Mouse (Mus musculus) small intestine, adult 2 months (tissue): Measurements from ENCODE around the gene Casp1. TPM values are rescaled to one million over a fixed set of nuclear protein-coding genes. Genes with fewer than 3 reads are reported as not detected.

Experiments used
- H3K27ac ChIP-seq: fragments of 200-500 bp; 2 replicates; pipeline ENCODE4 v1.5.1; 2012; ENCODE audit warnings: low read depth, low read length, control low read depth, inconsistent platforms; ENCODE audit not compliant: insufficient read depth
- H3K27me3 ChIP-seq: fragments of 200-500 bp; 2 replicates; pipeline ENCODE4 v1.6.1; 2012; ENCODE audit warnings: mild to moderate bottlenecking, moderate library complexity, low read length, inconsistent platforms; ENCODE audit not compliant: control insufficient read depth, insufficient read depth
- H3K36me3 ChIP-seq: fragments of 200-500 bp; 2 replicates; pipeline ENCODE4 v1.6.1; 2012; ENCODE audit warnings: mild to moderate bottlenecking, low read length, control low read depth, inconsistent platforms; ENCODE audit not compliant: control insufficient read depth, insufficient read depth
- H3K4me1 ChIP-seq: fragments of 200-500 bp; 2 replicates; pipeline ENCODE4 v1.6.1; 2012; ENCODE audit warnings: low read length, inconsistent platforms, mixed read lengths; ENCODE audit not compliant: control insufficient read depth, insufficient read depth, insufficient read length
- H3K4me3 ChIP-seq: fragments of 200-500 bp; 2 replicates; pipeline ENCODE4 v1.5.1; 2012; ENCODE audit warnings: low read depth, mild to moderate bottlenecking, control low read depth, inconsistent platforms, low read length, moderate library complexity
- CTCF ChIP-seq: fragments of 200-500 bp; IDR thresholded peaks from 2 replicates; pipeline ENCODE4 v1.5.1; 2012; ENCODE audit warnings: low read depth, mild to moderate bottlenecking, control low read depth, inconsistent platforms, low read length, moderate library complexity, mixed read lengths; ENCODE audit not compliant: insufficient replicate concordance, insufficient read length; ENCODE audit errors: extremely low read depth
- POLR2A ChIP-seq: fragments of 200-500 bp; IDR thresholded peaks from 2 replicates; pipeline ENCODE4 v1.6.1; 2012; ENCODE audit warnings: low read depth, mild to moderate bottlenecking, control low read depth, inconsistent platforms, low read length, moderate library complexity
- WGBS: fragments of 180-500 bp; shearing (Covaris S2); methylation state at CpG from one replicate; pipeline ENCODE4 v1.1.7; 2018; 5-methylcytosine and 5-hydroxymethylcytosine counted together
- polyA plus RNA-seq: library from polyadenylated mRNA; depleted of rRNA; stranded (reverse); fragments of >200 nt; gene quantifications from 2 replicates; pipeline ENCODE4 v1.2.3, GENCODE M21; 2012; rRNA removed

Casp1 gene
- polyA plus RNA-seq = 0.62 and 1.5 TPM in 2 replicates

DNA sequence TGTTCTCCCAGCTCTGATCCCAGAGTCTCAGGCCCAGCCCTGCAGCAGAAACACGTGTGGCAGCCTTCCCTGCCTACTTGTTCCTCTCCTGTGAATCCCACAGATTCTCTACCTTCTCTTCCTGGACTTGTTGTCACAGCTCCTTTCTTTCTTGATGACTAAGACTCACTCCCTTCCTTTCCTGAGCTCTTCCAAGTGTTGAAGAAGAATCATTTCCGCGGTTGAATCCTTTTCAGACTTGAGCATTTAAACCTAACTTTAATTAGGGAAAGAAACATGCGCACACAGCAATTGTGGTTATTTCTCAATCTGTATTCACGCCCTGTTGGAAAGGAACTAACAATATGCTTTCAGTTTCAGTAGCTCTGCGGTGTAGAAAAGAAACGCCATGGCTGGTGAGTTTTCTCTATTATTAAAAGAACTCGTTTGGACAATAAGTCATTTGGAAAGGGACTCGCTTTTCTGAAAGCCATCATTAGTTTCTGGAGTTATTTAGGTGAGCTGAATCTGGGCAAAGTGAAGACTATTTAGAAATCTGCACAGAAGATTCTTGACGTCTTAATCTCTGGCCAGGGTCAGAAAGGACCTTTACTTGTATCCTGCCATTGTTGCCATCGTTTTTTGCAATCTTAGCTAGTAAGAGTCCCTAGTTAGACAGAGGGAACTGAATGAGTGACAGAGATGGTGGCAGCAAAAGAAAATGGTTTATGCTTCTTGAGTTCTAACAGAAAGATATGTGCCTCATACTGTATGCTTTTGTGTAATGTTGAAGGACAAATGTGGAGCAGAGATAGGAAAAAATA, at the start of gene Casp1:
Casp1 (plus strand) TSS at position 189 of the 803 bp plus-strand sequence.
- H3K4me1 ChIP-seq = peaks cover 4% of the 10 kb centered on the region; the same call in 1 of the 2 replicates
- H3K4me3 ChIP-seq = peak within 1 kb of the TSS; percentile 37
- H3K27ac ChIP-seq = peak within 1 kb of the TSS; percentile 90
- no peak for TF ChIP-seq CTCF
- no peak for TF ChIP-seq POLR2A
- 14% methylated on average over 11 of the region's 11 CpGs for WGBS
- no peaks in the 10 kb centered on the region for H3K27me3 ChIP-seq
- peaks cover 11% of the 10 kb centered on the region for H3K36me3 ChIP-seq

DNA sequence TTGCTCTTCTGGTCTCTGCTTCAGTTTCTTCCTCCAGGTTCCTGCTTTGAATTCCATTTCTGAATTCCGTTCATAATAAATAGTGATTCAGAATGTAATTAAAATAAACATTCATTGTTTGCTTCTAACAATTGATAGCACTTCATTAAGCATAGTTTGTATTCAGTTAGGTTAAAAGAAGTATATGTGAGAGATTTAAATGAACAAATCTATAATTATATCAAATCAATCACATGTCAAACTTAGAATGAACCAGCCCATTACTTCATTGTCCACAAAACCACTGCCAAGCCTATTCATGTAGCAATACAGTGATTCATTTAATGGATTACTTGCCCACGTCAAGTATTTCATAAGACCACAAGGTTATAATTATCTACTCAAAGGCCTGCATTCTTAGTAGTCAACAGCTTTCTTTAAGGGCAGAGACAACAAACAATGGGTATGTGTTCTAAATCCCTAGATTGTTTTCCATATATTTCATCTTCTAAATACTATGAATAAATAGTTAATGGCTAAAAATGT, 34.3 kb upstream of the Casp1 start:
- H3K36me3 ChIP-seq = no peaks in the 10 kb centered on the region
- no peak overlapping the region for H3K27ac ChIP-seq
- H3K27me3 ChIP-seq = no peaks in the 10 kb centered on the region
- H3K4me1 ChIP-seq = no peaks in the 10 kb centered on the region
- TF ChIP-seq POLR2A (no peak), CTCF (no peak)
- 80% methylated on average over 2 of the region's 2 CpGs for WGBS
- no peak overlapping the region for H3K4me3 ChIP-seq

DNA sequence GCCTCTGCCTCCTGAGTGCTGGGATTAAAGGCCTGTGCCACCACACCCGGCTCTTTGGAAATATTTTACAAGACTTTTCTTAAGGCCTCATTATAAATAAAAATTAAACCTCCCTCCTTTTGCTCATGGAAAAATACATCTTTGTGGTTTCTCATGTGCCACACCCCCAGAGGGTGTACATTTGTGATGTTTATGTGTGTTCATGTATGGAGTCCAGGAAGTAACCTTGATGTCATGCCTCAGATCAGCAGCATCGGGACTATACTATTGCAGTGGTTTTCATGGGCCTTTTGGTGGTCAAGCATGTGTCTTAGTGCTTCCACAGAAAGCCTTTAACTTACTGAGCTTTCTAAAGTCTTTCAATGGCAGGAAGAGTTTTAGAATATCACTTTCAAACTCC, 28.0 kb upstream of the Casp1 start:
- Histone ChIP-seq H3K27ac (no peak overlapping the region), H3K4me1 (no peaks in the 10 kb centered on the region), H3K36me3 (no peaks in the 10 kb centered on the region), H3K27me3 (no peaks in the 10 kb centered on the region), H3K4me3 (no peak overlapping the region)
- TF ChIP-seq POLR2A = no peak
- no peak for TF ChIP-seq CTCF
- 83% methylated on average over 2 of the region's 2 CpGs for WGBS

GRCm38 (mm10) chr9:5270884-5271283, 27.4 kb upstream of the Casp1 start:
- H3K36me3 ChIP-seq = no peaks in the 10 kb centered on the region
- no peaks in the 10 kb centered on the region for H3K27me3 ChIP-seq
- 34% methylated on average over 1 of the region's 1 CpGs for WGBS
- no peak overlapping the region for H3K4me3 ChIP-seq
- H3K4me1 ChIP-seq = no peaks in the 10 kb centered on the region
- TF ChIP-seq CTCF = no peak
- no peak for TF ChIP-seq POLR2A
- H3K27ac ChIP-seq = no peak overlapping the region

GRCm38 (mm10) chr9:5271334-5271845, 26.9 kb upstream of the Casp1 start:
- no peak overlapping the region for H3K27ac ChIP-seq
- H3K27me3 ChIP-seq = no peaks in the 10 kb centered on the region
- H3K4me3 ChIP-seq = no peak overlapping the region
- TF ChIP-seq POLR2A = no peak
- no peak for TF ChIP-seq CTCF
- 71% methylated on average over 6 of the region's 6 CpGs for WGBS
- H3K36me3 ChIP-seq = no peaks in the 10 kb centered on the region
- no peaks in the 10 kb centered on the region for H3K4me1 ChIP-seq

DNA sequence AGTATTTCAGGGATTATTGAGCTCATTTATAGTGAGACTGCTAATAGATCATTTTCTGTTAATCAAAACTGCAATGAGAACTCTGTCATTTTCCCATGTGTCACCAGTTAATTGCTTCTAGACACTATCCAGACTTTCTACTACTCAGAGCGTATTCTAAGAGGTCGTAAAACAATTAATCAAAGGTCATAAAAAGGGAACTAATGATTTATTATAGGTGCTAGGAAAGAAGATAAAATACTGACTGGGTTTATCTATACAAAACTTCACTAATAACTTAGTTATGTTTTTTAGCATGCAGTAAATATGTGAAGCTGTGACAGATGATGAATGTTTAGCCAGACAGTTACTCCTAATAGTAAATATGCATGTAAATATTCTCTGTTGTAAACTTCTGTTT, 12.2 kb upstream of the Casp1 start:
- TF ChIP-seq CTCF (no peak), POLR2A (no peak)
- 18% methylated on average over 2 of the region's 2 CpGs for WGBS
- H3K36me3 ChIP-seq = no peaks in the 10 kb centered on the region
- no peak overlapping the region for H3K27ac ChIP-seq
- H3K27me3 ChIP-seq = no peaks in the 10 kb centered on the region
- H3K4me3 ChIP-seq = no peak overlapping the region
- H3K4me1 ChIP-seq = peaks cover 2% of the 10 kb centered on the region; the same call in 1 of the 2 replicates

- no peaks in the 10 kb centered on the region for H3K36me3 ChIP-seq
- H3K27ac ChIP-seq = no peak overlapping the region
- TF ChIP-seq CTCF = no peak
- TF ChIP-seq POLR2A = no peak
- H3K4me3 ChIP-seq = no peak overlapping the region
- peaks cover 2% of the 10 kb centered on the region; the same call in 1 of the 2 replicates for H3K4me1 ChIP-seq
- no peaks in the 10 kb centered on the region for H3K27me3 ChIP-seq
Observed at GRCm38 (mm10) chr9:5286597-5286996, 11.7 kb upstream of the Casp1 start.
